Mouse (Mus musculus) retina, embryonic 14.5 days (tissue): ENCODE data around the gene Chst8.

Experiments
- DNase-seq: peaks from one replicate; pipeline ENCODE4 v3.0.0-alpha.2; 2015; ENCODE audit warnings: low spot score

Chst8 gene

GRCm38 (mm10) chr7:34704401-34704800 is 108.1 kb downstream of the Chst8 start:
- DNase-seq, result peak; percentile 31

- no peak for DNase-seq
Observed at GRCm38 (mm10) chr7:34703437-34703836, 109.1 kb downstream of the Chst8 start.

DNA sequence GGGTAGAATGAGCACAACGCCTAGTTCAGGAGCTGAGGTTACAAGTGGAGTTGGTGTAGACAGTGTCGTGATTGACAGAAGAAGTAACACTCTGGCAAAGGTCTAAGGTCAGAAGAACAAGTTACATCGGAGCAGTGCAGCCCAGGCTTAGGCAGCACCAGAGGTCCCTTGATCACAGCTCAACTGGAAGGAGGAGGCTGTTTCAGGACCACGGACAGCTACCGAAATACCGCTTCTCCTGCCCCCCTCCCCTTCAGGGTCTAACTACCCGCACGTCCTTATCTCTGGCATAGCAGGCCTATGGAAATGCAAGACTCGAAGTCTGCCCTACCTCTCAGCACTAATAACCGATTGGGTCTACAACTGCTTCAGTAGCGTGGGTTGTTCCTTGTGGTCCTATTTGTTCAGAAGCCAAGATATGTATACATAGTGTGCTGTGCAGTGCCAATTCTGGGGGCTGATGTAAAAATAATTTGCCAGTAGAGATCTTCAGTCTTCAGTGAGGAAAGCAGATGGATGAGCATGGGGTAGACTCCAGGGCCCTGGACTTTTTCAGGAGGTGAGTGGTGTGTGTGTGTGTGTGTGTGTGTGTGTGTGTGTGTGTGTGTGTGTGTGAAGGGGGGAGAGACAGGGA is 109.7 kb downstream of the Chst8 start:
- DNase-seq, result peak; percentile 73

GRCm38 (mm10) chr7:34699888-34700287 is 112.6 kb downstream of the Chst8 start:
- no peak for DNase-seq

GRCm38 (mm10) chr7:34698221-34698620 is 114.3 kb downstream of the Chst8 start:
- DNase-seq, result no peak

GRCm38 (mm10) chr7:34696086-34696485 is 116.4 kb downstream of the Chst8 start:
- no peak for DNase-seq

- peak; percentile 47 for DNase-seq
Observed at GRCm38 (mm10) chr7:34694898-34695297, 117.6 kb downstream of the Chst8 start.

DNA sequence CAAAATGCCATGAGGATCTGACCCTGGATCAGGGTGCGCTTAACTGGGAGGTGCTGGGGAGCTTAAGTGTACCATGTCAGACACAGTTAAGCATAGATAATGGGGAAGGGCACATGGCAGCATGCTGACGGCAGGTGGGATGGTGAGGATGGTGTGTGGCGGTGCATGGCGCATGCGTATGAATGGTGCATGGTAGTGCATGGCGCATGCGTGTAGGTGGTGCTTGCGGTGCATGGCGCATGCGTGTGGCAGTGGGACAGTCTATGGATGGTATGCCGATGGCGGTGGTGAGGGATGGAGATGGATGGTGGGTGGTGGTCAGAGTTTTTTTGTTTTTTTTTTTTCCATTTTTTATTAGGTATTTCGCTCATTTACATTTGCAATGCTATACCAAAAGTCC is 118.6 kb downstream of the Chst8 start:
- no peak for DNase-seq

DNA sequence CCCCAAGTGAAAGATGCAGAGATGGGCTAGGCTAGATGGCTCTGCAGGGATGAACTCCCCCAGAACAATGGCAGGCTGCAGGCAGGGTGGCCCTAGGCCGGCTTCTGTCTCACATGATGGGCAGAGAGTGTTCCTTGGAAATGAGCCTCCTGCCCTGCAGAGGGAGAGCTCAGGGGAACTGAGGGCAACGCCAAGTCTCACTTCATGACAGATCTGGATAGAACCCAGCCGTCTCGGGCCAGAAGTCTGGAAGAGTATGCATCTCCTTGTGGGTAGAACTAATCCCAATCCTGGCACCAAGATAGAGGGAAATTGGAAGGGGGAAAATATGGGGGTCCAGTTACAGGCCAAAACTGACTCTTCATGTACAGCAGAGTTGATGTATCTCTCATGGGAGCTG is 119.4 kb downstream of the Chst8 start:
- DNase-seq, result no peak

DNA sequence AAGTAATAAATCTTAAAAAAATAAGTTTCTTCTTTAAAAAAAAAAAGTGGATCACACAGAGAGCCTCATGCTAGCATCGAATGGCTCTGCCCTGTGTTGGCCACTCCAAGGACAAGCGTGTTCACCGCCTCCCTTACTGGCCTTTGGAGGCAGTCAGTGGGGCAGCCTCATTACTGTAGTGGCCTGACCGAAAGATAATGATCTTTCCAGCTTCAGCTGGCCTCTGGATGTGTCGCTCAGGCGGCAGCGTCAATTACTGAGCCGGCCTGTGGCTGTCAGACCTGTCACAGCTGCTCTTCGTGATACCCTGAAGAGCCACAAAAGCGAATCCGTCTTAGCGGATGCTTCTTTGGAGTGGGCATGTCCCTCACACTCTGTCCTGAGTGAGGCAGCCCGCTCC is 122.4 kb downstream of the Chst8 start:
- DNase-seq, result peak; percentile 76

DNA sequence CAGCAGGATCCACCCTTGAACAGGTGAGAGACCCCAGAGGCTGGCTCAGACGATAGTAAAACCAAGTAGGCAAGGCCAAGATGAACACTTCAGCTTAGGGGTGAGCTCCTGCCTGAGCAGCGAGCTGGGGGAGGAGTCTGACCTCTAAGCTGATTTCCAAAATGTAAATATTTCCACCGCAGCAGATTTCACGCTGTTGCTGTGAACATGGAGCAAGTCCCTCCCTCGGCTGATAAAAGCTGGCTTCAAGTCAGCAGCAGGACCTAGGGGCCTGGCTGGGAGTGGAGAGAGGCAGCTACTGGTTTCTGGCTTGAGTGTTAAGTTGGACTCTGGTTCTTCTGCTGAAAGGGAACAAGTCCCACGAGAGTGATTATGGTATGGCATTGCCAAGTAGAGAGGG is 123.5 kb downstream of the Chst8 start:
- DNase-seq, result no peak

GRCm38 (mm10) chr7:34685801-34686200 is 126.7 kb downstream of the Chst8 start:
- DNase-seq, result no peak

GRCm38 (mm10) chr7:34685176-34685575 is 127.3 kb downstream of the Chst8 start:
- no peak for DNase-seq

DNA sequence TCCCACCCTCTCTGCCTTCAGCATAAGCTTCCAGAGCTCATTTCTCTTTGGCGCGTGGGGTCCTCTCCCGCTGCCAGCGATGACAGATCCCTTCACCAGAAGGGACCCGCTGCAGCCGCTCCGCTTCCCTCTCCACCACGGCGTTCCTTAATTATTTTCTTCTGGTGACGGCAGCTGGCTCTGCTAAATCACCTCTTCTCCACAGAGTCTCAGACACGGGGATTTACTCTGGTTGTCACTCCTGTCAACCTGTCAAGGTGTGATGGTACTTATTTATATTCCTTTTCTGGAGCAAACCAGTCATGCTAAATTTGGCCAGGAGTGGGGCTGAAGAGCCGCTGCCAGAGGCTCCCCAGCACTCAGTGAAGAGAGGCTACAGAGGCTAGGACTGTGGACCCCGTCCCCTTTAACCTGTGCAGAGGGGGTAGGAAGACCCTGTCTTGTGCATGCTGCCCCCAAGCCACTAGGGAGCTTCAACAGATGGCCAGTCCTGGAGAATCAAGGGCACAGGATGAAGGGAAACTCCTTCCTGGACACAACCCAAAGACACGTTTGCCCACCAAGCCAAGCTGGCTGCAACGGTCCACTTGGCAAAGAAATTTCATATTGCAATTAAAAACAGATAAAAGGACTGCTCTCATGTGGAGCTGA is 131.6 kb downstream of the Chst8 start:
- DNase-seq, result no peak

DNA sequence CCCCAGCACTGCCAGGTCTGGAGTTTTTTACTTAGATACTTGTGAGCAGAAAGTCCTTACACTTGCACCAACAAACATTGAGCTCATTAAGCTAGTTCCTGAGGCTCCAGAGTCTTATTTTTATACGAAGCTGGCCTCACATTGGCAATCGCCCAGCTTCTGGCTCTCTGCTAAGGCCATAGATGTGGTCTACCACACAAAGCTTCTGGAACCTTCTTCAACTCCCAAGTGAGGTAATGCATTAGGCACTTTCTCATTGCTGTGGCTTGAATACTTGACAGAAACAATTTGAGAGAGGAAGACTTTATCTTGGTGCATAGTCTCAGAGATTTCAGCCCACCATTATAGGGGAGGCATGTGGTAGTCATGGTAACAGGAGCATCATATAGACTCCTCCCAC is 132.6 kb downstream of the Chst8 start:
- no peak for DNase-seq

- DNase-seq, result peak; percentile 94
Observed at GRCm38 (mm10) chr7:34675831-34676514, 136.5 kb downstream of the Chst8 start.

- DNase-seq, result no peak
Observed at GRCm38 (mm10) chr7:34675120-34675790, 137.3 kb downstream of the Chst8 start.

DNA sequence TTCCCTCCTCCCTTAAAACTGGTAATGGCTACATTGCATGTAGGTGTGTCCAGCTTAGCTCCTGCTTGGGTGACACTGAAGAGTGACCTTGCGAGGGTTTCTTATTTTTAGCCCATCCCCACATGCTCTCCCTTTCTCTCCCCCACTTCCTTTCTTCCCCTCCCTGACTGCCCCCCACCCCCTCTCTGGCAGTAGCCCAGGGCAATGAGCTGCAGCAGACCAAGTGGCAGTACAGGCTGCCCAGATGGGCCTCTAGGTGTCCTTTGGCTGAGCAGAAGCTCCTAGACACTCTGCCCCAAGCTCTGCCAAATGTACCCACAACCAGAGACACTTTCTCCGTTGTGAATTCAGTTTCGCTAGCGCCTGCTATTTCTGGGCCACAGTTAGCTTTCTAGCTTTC is 139.6 kb downstream of the Chst8 start:
- DNase-seq, result no peak

GRCm38 (mm10) chr7:34671911-34672310 is 140.6 kb downstream of the Chst8 start:
- DNase-seq, result peak; percentile 97

DNA sequence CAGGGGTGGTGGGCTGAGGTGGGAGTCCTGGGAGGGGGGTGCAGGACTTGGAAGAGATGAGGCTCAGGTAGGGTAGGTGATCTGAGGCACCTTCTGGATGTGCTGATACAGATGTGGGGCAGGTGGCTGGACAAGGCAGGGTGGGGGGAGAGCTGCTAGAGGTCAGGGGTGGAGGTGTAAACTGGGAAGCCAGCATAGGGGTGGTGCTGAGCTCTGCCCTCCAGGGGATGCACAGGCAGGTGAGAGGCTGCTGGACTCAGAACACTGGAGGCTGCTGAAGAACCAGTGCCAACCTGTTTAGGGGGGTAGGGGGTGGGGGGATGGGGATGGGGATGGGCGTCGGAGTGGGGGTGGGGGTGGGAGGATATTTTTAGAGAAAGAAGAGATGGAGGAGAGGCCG is 141.7 kb downstream of the Chst8 start:
- no peak for DNase-seq

DNA sequence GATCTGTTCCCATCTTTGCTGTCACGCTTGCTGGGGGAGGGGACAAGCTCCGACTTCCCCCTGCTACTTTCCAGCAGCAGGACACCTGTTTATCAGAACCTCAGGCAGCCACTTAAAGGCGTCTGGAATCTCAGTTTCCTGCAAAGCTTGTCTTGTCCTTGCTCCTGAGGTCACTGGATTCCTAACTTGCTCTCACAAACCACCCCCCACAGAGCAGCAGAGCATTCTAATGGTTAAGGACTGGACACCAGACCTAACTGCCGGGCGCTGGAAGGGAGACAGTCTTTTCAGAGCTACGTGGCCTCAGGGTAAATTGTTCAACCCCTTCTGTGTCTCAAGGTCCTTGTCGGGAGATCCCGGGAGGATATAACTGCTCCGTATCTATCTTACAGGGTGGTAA is 143.2 kb downstream of the Chst8 start:
- DNase-seq, result no peak

DNA sequence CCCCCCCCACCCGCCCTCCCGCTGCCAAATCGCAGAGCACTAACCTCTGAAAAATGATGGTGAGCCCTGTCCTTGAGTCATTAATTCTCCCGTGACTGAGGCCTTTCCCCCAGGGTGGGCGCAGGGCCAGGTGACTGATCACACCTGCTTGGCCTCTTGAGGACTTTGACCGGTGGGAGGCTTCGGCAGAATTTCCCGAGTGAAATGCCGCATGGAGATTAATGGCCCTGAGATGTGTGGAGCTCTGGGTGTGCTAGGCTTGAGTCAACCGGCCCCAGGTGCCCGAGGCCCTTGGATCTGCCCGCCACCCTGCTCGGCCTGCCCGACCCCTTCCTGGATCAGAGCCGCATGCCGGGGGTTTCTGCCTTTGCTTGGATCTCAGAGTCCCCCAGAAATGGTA is 144.6 kb downstream of the Chst8 start:
- no peak for DNase-seq

GRCm38 (mm10) chr7:34663145-34663544 is 149.4 kb downstream of the Chst8 start:
- DNase-seq, result no peak
